Mouse (Mus musculus) testis, postnatal 14 days (tissue): ENCODE measurements around the gene Nhp2.
"Not testable (repeated sequence)": the region's sequence is repeated elsewhere in the genome, so short reads cannot be mapped to it uniquely, and the experiment has no call there.

Experiments used
- DNase-seq: peaks from one replicate; pipeline ENCODE4 v3.0.0; 2021; ENCODE audit warnings: low spot score

Nhp2 gene

DNA sequence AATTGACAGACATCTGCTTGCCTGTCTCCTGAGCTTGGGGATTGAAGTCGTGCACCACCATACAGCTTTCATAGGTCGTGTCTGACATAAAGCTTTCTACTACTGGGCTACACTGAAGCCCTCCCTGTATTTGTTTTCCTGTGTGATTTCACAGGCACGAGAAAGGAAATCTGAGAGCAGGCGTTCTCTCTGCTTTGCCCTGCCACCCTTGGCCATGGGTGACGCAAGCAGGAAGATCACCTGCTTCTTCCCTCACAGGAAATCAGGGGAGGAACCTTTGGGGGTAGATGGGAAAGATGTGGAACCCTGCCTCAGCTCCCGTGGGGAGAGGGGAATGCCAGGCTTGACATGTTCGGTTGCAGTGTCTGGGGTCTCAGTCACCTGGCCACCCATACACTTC lies 38.8 kb downstream of the Nhp2 start:
- no peak for DNase-seq

DNA sequence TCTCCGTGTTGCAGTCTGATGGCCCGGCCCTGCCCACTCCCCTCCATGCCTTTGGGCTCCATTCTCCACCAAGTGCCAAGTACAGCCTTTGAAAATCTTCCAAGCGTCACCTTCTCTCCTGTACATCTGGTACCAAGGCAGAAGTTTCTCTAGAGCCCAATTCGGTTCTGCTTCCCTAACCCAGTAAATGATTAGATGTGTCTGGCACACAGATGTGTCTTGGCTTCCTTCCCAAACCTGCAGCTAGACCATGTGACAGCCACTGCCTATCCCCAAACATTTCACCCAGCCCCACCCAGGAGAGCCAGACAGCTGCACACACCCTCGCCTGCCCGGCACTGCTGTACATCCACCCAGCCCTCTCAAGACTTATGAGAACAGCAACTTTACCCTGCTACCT lies 39.2 kb downstream of the Nhp2 start:
- peak; percentile 45 for DNase-seq

DNA sequence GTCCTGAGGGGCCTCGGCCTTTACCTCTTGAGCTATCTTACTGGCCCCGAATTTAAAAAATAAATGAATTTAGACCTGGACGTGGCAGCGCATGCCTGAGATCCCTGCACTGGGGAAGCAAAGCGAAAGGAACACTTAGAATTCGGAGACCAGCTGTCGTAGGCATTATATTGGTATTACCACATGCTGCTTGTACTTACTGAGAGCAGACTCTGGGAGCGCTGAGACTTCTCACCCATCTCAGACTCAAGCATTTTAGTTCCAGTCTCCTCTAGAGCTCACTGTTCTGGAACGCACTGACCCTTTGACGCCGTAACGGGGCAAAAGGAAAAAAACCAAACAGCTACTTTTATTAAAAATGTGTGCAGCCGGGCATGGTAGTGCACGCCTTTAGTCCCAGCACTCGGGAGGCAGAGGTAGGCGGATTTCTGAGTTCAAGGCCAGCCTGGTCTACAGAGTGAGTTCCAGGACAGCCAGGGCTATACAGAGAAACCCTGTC lies 42.4 kb downstream of the Nhp2 start:
- no peak for DNase-seq

DNA sequence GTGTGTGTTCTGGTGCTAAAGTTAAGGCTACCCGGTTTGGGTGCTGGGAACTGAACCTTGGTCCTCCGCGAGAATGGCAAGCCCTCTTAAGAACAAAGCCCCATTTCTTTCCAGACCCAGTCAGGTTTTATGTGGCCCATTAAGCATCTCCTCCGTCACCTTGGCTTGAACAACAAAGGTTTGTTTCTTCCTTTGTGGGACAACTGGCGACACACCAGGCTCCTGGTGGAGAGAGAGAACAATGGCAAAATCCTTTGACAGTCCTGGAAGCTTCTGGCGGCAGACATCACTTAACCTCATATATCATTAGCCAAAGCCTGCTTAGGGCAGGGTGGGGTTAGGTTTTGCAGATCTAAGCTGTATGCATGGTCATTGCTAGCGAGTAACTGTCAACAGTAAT lies 43.1 kb downstream of the Nhp2 start:
- no peak for DNase-seq

DNA sequence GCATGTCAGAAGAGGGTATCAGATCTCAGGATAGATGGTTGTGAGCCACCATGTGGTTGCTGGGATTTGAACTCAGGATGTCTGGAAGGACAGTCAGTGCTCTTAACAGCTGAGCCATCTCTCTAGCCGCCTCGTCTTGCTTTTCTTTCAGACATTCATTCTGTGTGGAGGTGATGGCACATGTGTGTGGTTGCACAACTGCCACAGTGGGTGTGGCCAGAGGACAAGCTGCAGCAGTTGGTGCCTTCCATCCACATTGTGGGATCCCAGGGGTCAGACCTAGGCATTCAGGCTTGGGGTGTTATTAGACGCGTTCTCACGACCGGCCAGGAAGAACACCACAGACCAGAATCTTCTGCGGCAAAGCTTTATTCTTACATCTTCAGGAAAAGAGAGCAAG lies 45.2 kb downstream of the Nhp2 start:
- not testable (repeated sequence) for DNase-seq

DNA sequence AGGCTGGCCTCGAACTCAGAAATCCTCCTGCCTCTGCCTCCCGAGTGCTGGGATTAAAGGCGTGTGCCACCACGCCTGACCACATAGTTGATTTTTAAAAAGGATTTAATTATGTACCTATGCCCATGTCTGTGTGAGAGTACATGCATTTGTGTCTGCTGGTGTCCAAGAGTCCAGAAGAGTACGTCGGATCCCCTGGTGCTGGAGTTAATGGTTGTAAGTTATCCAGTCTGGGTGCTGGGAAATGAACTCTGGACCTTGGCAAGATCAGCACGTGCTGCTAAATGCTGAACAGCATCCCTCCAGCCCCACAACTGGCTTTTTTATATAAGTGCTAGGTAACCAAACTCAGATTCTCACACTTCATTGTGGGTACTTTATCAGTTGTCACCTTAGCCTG lies 51.3 kb downstream of the Nhp2 start:
- no peak for DNase-seq

DNA sequence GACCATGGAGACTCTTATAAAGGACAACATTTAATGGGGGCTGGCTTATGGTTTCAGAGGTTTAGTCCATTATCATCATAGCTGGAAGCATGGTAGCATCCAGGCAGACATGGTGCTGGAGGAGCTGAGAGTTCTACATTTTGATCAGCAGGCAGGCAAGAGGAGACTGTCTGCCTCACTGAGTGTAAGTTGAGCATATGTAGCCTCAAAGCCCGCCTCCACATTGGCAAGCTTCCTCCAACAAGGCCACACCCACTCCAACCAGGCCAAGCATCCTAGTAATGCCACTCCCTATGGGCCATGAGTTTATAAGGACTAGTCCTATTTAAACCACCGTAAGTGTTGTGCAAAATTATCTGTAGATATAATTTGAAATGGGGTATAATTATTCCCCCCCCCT lies 51.8 kb downstream of the Nhp2 start:
- DNase-seq: no peak

DNA sequence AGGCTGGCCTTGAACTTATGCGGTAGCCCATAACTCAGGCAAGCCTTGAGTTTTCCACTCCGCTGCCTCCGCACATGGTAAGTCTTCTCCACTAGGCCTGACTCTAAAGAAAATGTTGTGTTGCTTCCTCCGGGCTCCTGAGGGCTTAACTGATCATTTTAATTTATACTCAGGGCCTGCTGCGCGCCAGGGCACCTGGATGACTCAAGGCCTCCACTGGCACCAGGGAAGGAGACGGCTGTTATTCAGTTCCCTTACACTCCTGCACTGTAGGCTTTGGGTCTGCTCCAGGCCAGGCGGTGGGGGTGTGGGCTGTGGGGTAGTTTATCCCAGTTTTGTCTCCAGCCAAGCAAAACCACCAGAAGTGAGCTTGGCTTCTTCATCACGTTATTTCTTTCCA lies 53.8 kb downstream of the Nhp2 start:
- no peak for DNase-seq
